Mouse (Mus musculus) forebrain, embryonic 14.5 days (tissue): Measurements from ENCODE around the gene Gng5. TPM values are rescaled to one million over a fixed set of nuclear protein-coding genes. Genes with fewer than 3 reads are reported as not detected.

Experiments used
- ATAC-seq: fragments of 200-750 bp; cut with Nextera tagmentation; 2 replicates; pipeline ENCODE4 v1.8.0; 2017; ENCODE audit warnings: mild to moderate bottlenecking, moderate library complexity
- DNase-seq: peaks from one replicate; pipeline ENCODE4 v3.0.0-alpha.2; 2015; ENCODE audit warnings: low spot score
- H3K27ac ChIP-seq: fragments of 300-500 bp; sonication (generic); 2 replicates; pipeline ENCODE4 v1.5.1; 2014; ENCODE audit warnings: low read depth, mild to moderate bottlenecking, control low read depth, low read length, moderate library complexity
- H3K27me3 ChIP-seq: fragments of 300-500 bp; sonication (generic); replicated peaks from 2 replicates; pipeline ENCODE4 v1.6.1; 2014; ENCODE audit warnings: low read length, control low read depth, mixed read lengths; ENCODE audit not compliant: control insufficient read depth, insufficient read depth
- H3K36me3 ChIP-seq: fragments of 300-500 bp; sonication (generic); 2 replicates; pipeline ENCODE4 v1.6.1; 2014; ENCODE audit warnings: low read length, control low read depth; ENCODE audit not compliant: control insufficient read depth, insufficient read depth
- H3K4me1 ChIP-seq: fragments of 300-500 bp; sonication (generic); 2 replicates; pipeline ENCODE4 v1.6.1; 2014; ENCODE audit warnings: antibody characterized with exemption, low read length, control low read depth; ENCODE audit not compliant: control insufficient read depth, insufficient read depth
- H3K4me2 ChIP-seq: fragments of 300-500 bp; sonication (generic); 2 replicates; pipeline ENCODE4 v1.6.1; 2014; ENCODE audit warnings: mild to moderate bottlenecking, control low read depth, low read length
- H3K4me3 ChIP-seq: fragments of 300-500 bp; sonication (generic); 2 replicates; pipeline ENCODE4 v1.5.1; 2014; ENCODE audit warnings: low read depth, low read length, control low read depth
- H3K9ac ChIP-seq: fragments of 300-500 bp; sonication (generic); 2 replicates; pipeline ENCODE4 v1.6.1; 2014; ENCODE audit warnings: mild to moderate bottlenecking, low read length, control low read depth, moderate library complexity
- H3K9me3 ChIP-seq: fragments of 300-500 bp; sonication (generic); replicated peaks from 2 replicates; pipeline ENCODE4 v1.6.1; 2016; ENCODE audit warnings: low read length, control low read depth, mixed read lengths; ENCODE audit not compliant: control insufficient read depth
- WGBS: fragments of 180-500 bp; shearing (Covaris S2); extraction: QIAGEN DNeasy Blood & Tissue Kit; methylation state at CpG from one replicate; pipeline ENCODE4 v1.1.7; 2014; 5-methylcytosine and 5-hydroxymethylcytosine counted together
- polyA plus RNA-seq: library from polyadenylated mRNA; unstranded; fragments of >200 nt; fragmentation: Nextera tagmentation; extraction: Ambion mirVana; gene quantifications from 2 replicates; pipeline ENCODE4 v1.2.1, GENCODE M21; 2014

Gene Gng5
- polyA plus RNA-seq, 1 experiment from 2014 or later, result 558 TPM

DNA sequence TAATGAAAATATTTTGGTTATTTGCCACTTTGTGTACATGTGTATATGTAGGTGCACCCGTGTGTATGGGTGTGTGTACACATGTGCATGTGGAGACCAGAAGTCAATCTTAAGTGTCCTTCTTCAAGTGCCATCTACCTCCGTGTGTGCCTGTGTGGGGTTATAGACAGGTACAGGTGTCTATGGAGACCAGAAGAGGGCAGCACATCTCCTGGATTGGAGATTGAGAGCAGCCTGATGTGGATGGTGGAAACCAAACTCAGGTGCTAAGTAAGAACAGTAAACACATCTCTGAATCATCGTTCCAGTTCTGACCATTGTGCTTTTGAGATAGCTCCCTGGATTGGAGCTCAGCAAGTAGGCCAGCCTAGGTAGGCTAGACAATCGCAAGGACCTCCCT, 13.1 kb upstream of the Gng5 start:
- Histone ChIP-seq H3K4me3 (no peak overlapping the region), H3K36me3 (no peaks in the 10 kb centered on the region), H3K9me3 (no peaks in the 10 kb centered on the region), H3K4me2 (no peak overlapping the region), H3K27me3 (no peaks in the 10 kb centered on the region), H3K4me1 (no peaks in the 10 kb centered on the region), H3K9ac (no peak overlapping the region), H3K27ac (no peak overlapping the region)
- DNase-seq (no peak), ATAC-seq (no peak)
- WGBS, result 88% methylated on average over 4 of the region's 4 CpGs

DNA sequence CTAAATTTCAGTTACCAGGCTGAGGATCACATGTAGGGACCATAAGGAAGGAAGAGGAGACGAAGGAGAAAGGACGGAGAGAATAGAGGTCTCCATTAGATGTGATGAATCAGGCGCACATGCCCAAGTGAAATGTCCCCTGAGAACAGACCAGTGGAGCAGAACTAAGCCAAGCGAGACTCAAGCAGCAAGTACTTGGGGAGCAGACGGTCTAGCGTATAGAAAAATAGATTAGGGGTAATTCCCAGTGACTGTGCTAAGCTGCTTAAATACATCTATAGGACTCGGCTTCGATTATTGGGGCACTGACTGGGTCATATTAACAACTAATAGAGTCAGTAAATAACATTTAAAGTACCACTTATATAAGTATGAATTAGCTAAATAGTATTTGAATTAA, 4.7 kb upstream of the Gng5 start:
- ATAC-seq (no peak), DNase-seq (no peak)
- Histone ChIP-seq H3K4me1 (no peaks in the 10 kb centered on the region), H3K4me2 (no peak overlapping the region), H3K27ac (no peak overlapping the region), H3K27me3 (no peaks in the 10 kb centered on the region), H3K9me3 (no peaks in the 10 kb centered on the region), H3K36me3 (no peaks in the 10 kb centered on the region), H3K9ac (no peak overlapping the region), H3K4me3 (no peak overlapping the region)
- WGBS, result 32% methylated on average over 8 of the region's 8 CpGs

GRCm38 (mm10) chr3:146498989-146499388, 618 bp upstream of the Gng5 start:
- H3K9ac ChIP-seq, result peak overlapping the region; percentile 83
- H3K36me3 ChIP-seq, result peaks cover 9% of the 10 kb centered on the region
- WGBS, result 3% methylated on average over 13 of the region's 13 CpGs
- no peak for ATAC-seq
- H3K4me1 ChIP-seq, result peaks cover 12% of the 10 kb centered on the region
- peak overlapping the region; percentile 58; the same call in 1 of the 2 replicates for H3K27ac ChIP-seq
- peak overlapping the region; percentile 56 for H3K4me2 ChIP-seq
- no peak for DNase-seq
- peak overlapping the region; percentile 82 for H3K4me3 ChIP-seq
- H3K27me3 ChIP-seq, result no peaks in the 10 kb centered on the region
- no peaks in the 10 kb centered on the region for H3K9me3 ChIP-seq

- peak overlapping the region; percentile 83 for H3K9ac ChIP-seq
- H3K4me2 ChIP-seq, result peak overlapping the region; percentile 66
- under 1% methylated on average over 56 of the region's 57 CpGs for WGBS
- no peaks in the 10 kb centered on the region for H3K9me3 ChIP-seq
- peak overlapping the region; percentile 82 for H3K4me3 ChIP-seq
- peaks cover 12% of the 10 kb centered on the region for H3K4me1 ChIP-seq
- ATAC-seq (no peak; the same call in none of the 2 replicates), DNase-seq (peak; percentile 58)
- peak overlapping the region; percentile 76 for H3K27ac ChIP-seq
- peaks cover 14% of the 10 kb centered on the region for H3K36me3 ChIP-seq
- H3K27me3 ChIP-seq, result no peaks in the 10 kb centered on the region
Measured at GRCm38 (mm10) chr3:146500003-146500809, 599 bp downstream of the Gng5 start.

- Histone ChIP-seq H3K9me3 (no peaks in the 10 kb centered on the region), H3K9ac (peak overlapping the region; percentile 83), H3K27me3 (no peaks in the 10 kb centered on the region), H3K4me3 (peak overlapping the region; percentile 82), H3K4me1 (peaks cover 12% of the 10 kb centered on the region), H3K36me3 (peaks cover 20% of the 10 kb centered on the region), H3K4me2 (peak overlapping the region; percentile 66), H3K27ac (no peak overlapping the region)
- 10% methylated on average over 5 of the region's 5 CpGs for WGBS
- DNase-seq, result no peak
- no peak for ATAC-seq
Measured at GRCm38 (mm10) chr3:146500810-146501201, 1.2 kb downstream of the Gng5 start.

GRCm38 (mm10) chr3:146501601-146502123, 2.1 kb downstream of the Gng5 start:
- Histone ChIP-seq H3K4me2 (peak overlapping the region; percentile 66), H3K27me3 (no peaks in the 10 kb centered on the region), H3K27ac (no peak overlapping the region), H3K9me3 (no peaks in the 10 kb centered on the region), H3K36me3 (peaks cover 27% of the 10 kb centered on the region), H3K4me1 (peaks cover 12% of the 10 kb centered on the region), H3K4me3 (peak overlapping the region; percentile 82), H3K9ac (peak overlapping the region; percentile 83; the same call in 1 of the 2 replicates)
- no peak for ATAC-seq
- 66% methylated on average over 5 of the region's 5 CpGs for WGBS
- no peak for DNase-seq

DNA sequence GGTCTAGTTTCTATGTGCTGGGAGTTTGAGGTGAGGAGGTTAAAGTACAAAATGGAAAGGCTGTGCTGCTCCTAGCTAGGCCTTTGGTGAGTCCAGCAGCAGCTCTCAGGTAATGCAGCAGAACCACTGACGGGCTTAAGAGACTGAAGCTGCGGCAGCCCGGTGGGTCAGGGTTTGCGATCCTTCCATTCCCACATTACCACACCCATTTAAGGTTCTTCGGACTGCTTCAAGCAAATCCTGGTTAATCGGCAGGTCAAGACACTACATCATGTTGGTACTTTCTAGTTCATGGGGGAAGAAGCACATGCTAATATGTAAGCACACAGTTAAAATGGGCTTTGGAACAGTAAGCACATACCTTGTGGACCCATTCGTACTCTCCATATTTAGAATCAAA, 7.1 kb downstream of the Gng5 start:
- ATAC-seq (no peak), DNase-seq (no peak)
- peaks cover 2% of the 10 kb centered on the region for H3K4me1 ChIP-seq
- H3K9me3 ChIP-seq, result no peaks in the 10 kb centered on the region
- H3K4me3 ChIP-seq, result no peak overlapping the region
- H3K36me3 ChIP-seq, result peaks cover 73% of the 10 kb centered on the region
- 97% methylated on average over 7 of the region's 7 CpGs for WGBS
- no peak overlapping the region for H3K27ac ChIP-seq
- H3K4me2 ChIP-seq, result no peak overlapping the region
- no peaks in the 10 kb centered on the region for H3K27me3 ChIP-seq
- no peak overlapping the region for H3K9ac ChIP-seq

DNA sequence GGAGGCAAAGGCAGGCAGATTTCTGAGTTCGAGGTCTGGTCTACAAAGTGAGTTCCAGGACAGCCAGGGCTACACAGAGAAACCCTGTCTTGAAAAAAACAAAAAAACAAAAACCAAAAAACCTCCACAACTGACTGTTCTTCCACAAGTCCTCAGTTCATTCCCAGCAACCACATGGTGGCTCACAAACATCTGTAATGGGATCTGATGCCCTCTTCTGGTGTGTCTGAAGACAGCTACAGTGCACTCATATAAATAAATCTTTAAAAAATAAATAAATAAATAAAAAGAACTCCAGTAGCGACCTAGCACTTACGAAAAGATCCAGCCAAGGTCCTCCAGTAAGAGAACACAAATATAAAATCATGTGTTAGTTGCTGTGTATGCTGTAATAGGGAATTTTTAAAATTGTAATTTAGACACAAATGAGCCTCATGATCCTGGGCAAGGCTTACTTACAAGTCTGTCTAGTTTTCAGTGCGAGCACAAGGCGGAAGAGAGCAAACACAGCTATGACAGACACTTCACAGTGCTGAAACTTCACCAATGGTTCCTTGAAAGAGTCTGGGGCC, 20.7 kb downstream of the Gng5 start:
- Histone ChIP-seq H3K4me2 (peak overlapping the region; percentile 73), H3K27ac (peak overlapping the region; percentile 96), H3K4me1 (no peaks in the 10 kb centered on the region), H3K27me3 (no peaks in the 10 kb centered on the region), H3K9ac (peak overlapping the region; percentile 80), H3K4me3 (peak overlapping the region; percentile 60), H3K9me3 (no peaks in the 10 kb centered on the region), H3K36me3 (peaks cover 24% of the 10 kb centered on the region)
- 43% methylated on average over 5 of the region's 5 CpGs for WGBS
- DNase-seq (no peak), ATAC-seq (0 out of 2 replicates have a peak, but pooled peaks have one; percentile 1)
